Mouse (Mus musculus): ENCODE results near the gene Pla2g7.

The Pla2g7 gene

GRCm38 (mm10) chr17:43643191-43643590 lies 75.3 kb downstream of the Pla2g7 start:
- in situ Hi-C loops (cut with MboI; ENCODE audit: unreplicated experiment in 2 of 2), result no loop called here

- in situ Hi-C loops (cut with MboI; ENCODE audit: unreplicated experiment in 2 of 2), result no loop called here
These were observed 76.5 kb downstream of the Pla2g7 start for GRCm38 (mm10) chr17:43644375-43644774.

- in situ Hi-C loops (cut with MboI; ENCODE audit: unreplicated experiment in 2 of 2), result no loop called here
These were observed 77.2 kb downstream of the Pla2g7 start for GRCm38 (mm10) chr17:43645136-43645535.

GRCm38 (mm10) chr17:43646925-43647324 lies 79.0 kb downstream of the Pla2g7 start:
- in situ Hi-C loops (cut with MboI; ENCODE audit: unreplicated experiment in 2 of 2), result no loop called here

GRCm38 (mm10) chr17:43649641-43650436 lies 81.9 kb downstream of the Pla2g7 start:
- in situ Hi-C loops (cut with MboI; ENCODE audit: unreplicated experiment in 2 of 2), result no loop called here

GRCm38 (mm10) chr17:43651314-43652046 lies 83.6 kb downstream of the Pla2g7 start:
- in situ Hi-C loops (cut with MboI; ENCODE audit: unreplicated experiment in 2 of 2), result no loop called here
